Mouse (Mus musculus): ENCODE results near the gene Fbxl16. TPM values are rescaled to one million over a fixed set of nuclear protein-coding genes. Genes with fewer than 3 reads are reported as not detected.

The Fbxl16 gene
- polyA plus RNA-seq, 1 experiment from 2014 or later = 0.75 TPM

- Histone ChIP-seq H3K4me2 (ENCODE audit: low read depth, low read length) (peak overlapping the region; percentile 92), H3K4me1 (ENCODE audit: control insufficient read depth, insufficient read depth, low read length) (peaks cover 63% of the 10 kb centered on the region), H3K27me3 (ENCODE audit: control insufficient read depth, insufficient read depth, low read length) (no peaks in the 10 kb centered on the region), H3K36me3 (ENCODE audit: control insufficient read depth, insufficient read depth) (peaks cover 19% of the 10 kb centered on the region), H3K9me3 (replicated peaks; ENCODE audit: control insufficient read depth, low read length) (no peaks in the 10 kb centered on the region), H3K4me3 (ENCODE audit: low read length) (peak overlapping the region; percentile 90), H3K9ac (ENCODE audit: low read length) (peak overlapping the region; percentile 93), H3K27ac (ENCODE audit: low read length) (peak overlapping the region; percentile 99)
- no peak for ATAC-seq (replicated peaks; ENCODE audit: extremely low read depth, insufficient read depth, low FRiP score)
- 18% methylated on average over 6 of the region's 6 CpGs for WGBS
Observed at GRCm38 (mm10) chr17:25833961-25834594, 25.2 kb downstream of the Fbxl16 start.

- Histone ChIP-seq H3K27ac (ENCODE audit: low read length) (peak overlapping the region; percentile 99), H3K4me1 (ENCODE audit: control insufficient read depth, insufficient read depth, low read length) (peaks cover 58% of the 10 kb centered on the region), H3K4me3 (ENCODE audit: low read length) (peak overlapping the region; percentile 90), H3K4me2 (ENCODE audit: low read depth, low read length) (peak overlapping the region; percentile 92), H3K36me3 (ENCODE audit: control insufficient read depth, insufficient read depth) (peaks cover 26% of the 10 kb centered on the region), H3K27me3 (ENCODE audit: control insufficient read depth, insufficient read depth, low read length) (no peaks in the 10 kb centered on the region), H3K9me3 (replicated peaks; ENCODE audit: control insufficient read depth, low read length) (no peaks in the 10 kb centered on the region), H3K9ac (ENCODE audit: low read length) (peak overlapping the region; percentile 93)
- ATAC-seq (replicated peaks; ENCODE audit: extremely low read depth, insufficient read depth, low FRiP score) = no peak
- WGBS = 88% methylated on average over 12 of the region's 12 CpGs
Observed at GRCm38 (mm10) chr17:25834595-25835222, 25.8 kb downstream of the Fbxl16 start.

GRCm38 (mm10) chr17:25835301-25835700 lies 26.4 kb downstream of the Fbxl16 start:
- no peak overlapping the region for H3K4me2 ChIP-seq (ENCODE audit: low read depth, low read length)
- peaks cover 53% of the 10 kb centered on the region for H3K4me1 ChIP-seq (ENCODE audit: control insufficient read depth, insufficient read depth, low read length)
- no peak overlapping the region; the same call in 1 of the 2 replicates for H3K9ac ChIP-seq (ENCODE audit: low read length)
- no peaks in the 10 kb centered on the region for H3K9me3 ChIP-seq (replicated peaks; ENCODE audit: control insufficient read depth, low read length)
- ATAC-seq (replicated peaks; ENCODE audit: extremely low read depth, insufficient read depth, low FRiP score) = no peak
- peaks cover 27% of the 10 kb centered on the region for H3K36me3 ChIP-seq (ENCODE audit: control insufficient read depth, insufficient read depth)
- no peak overlapping the region for H3K27ac ChIP-seq (ENCODE audit: low read length)
- WGBS = 95% methylated on average over 7 of the region's 7 CpGs
- no peaks in the 10 kb centered on the region for H3K27me3 ChIP-seq (ENCODE audit: control insufficient read depth, insufficient read depth, low read length)
- no peak overlapping the region for H3K4me3 ChIP-seq (ENCODE audit: low read length)

GRCm38 (mm10) chr17:25835816-25836215 lies 26.9 kb downstream of the Fbxl16 start:
- H3K9ac ChIP-seq (ENCODE audit: low read length) = peak overlapping the region; percentile 9; the same call in 1 of the 2 replicates
- H3K27me3 ChIP-seq (ENCODE audit: control insufficient read depth, insufficient read depth, low read length) = no peaks in the 10 kb centered on the region
- no peak for ATAC-seq (replicated peaks; ENCODE audit: extremely low read depth, insufficient read depth, low FRiP score)
- H3K9me3 ChIP-seq (replicated peaks; ENCODE audit: control insufficient read depth, low read length) = no peaks in the 10 kb centered on the region
- H3K4me1 ChIP-seq (ENCODE audit: control insufficient read depth, insufficient read depth, low read length) = peaks cover 49% of the 10 kb centered on the region
- 93% methylated on average over 16 of the region's 16 CpGs for WGBS
- no peak overlapping the region for H3K4me2 ChIP-seq (ENCODE audit: low read depth, low read length)
- H3K4me3 ChIP-seq (ENCODE audit: low read length) = no peak overlapping the region
- no peak overlapping the region for H3K27ac ChIP-seq (ENCODE audit: low read length)
- peaks cover 28% of the 10 kb centered on the region for H3K36me3 ChIP-seq (ENCODE audit: control insufficient read depth, insufficient read depth)

- H3K27me3 ChIP-seq (ENCODE audit: control insufficient read depth, insufficient read depth, low read length) = no peaks in the 10 kb centered on the region
- H3K4me2 ChIP-seq (ENCODE audit: low read depth, low read length) = peak overlapping the region; percentile 77
- H3K36me3 ChIP-seq (ENCODE audit: control insufficient read depth, insufficient read depth) = peaks cover 28% of the 10 kb centered on the region
- ATAC-seq (replicated peaks; ENCODE audit: extremely low read depth, insufficient read depth, low FRiP score) = no peak
- peak overlapping the region; percentile 66 for H3K27ac ChIP-seq (ENCODE audit: low read length)
- peak overlapping the region; percentile 43 for H3K4me3 ChIP-seq (ENCODE audit: low read length)
- WGBS = 23% methylated on average over 22 of the region's 23 CpGs
- H3K9me3 ChIP-seq (replicated peaks; ENCODE audit: control insufficient read depth, low read length) = no peaks in the 10 kb centered on the region
- H3K9ac ChIP-seq (ENCODE audit: low read length) = peak overlapping the region; percentile 77
- peaks cover 41% of the 10 kb centered on the region for H3K4me1 ChIP-seq (ENCODE audit: control insufficient read depth, insufficient read depth, low read length)
Observed at GRCm38 (mm10) chr17:25836397-25837075, 27.7 kb downstream of the Fbxl16 start.

GRCm38 (mm10) chr17:25837076-25837410 lies 28.2 kb downstream of the Fbxl16 start, which contains the start of gene Rhbdl1:
Gene Rhbdl1 (minus strand): TSS chr17:25837295.
- Histone ChIP-seq H3K4me1 (ENCODE audit: control insufficient read depth, insufficient read depth, low read length) (peaks cover 36% of the 10 kb centered on the region), H3K36me3 (ENCODE audit: control insufficient read depth, insufficient read depth) (peaks cover 30% of the 10 kb centered on the region), H3K9me3 (replicated peaks; ENCODE audit: control insufficient read depth, low read length) (no peaks in the 10 kb centered on the region), H3K27ac (ENCODE audit: low read length) (peak within 1 kb of the TSS; percentile 66), H3K27me3 (ENCODE audit: control insufficient read depth, insufficient read depth, low read length) (no peaks in the 10 kb centered on the region), H3K4me2 (ENCODE audit: low read depth, low read length) (peak within 1 kb of the TSS; percentile 77), H3K9ac (ENCODE audit: low read length) (peak within 1 kb of the TSS; percentile 77), H3K4me3 (ENCODE audit: low read length) (peak within 1 kb of the TSS; percentile 43)
- ATAC-seq (replicated peaks; ENCODE audit: extremely low read depth, insufficient read depth, low FRiP score) = 0 out of 2 replicates have a peak, but pooled peaks have one; percentile 2
- WGBS = under 1% methylated on average over 21 of the region's 29 CpGs

- WGBS = 36% methylated on average over 3 of the region's 3 CpGs
- H3K9ac ChIP-seq (ENCODE audit: low read length) = no peak overlapping the region; the same call in 1 of the 2 replicates
- H3K36me3 ChIP-seq (ENCODE audit: control insufficient read depth, insufficient read depth) = peaks cover 35% of the 10 kb centered on the region
- no peak overlapping the region for H3K4me3 ChIP-seq (ENCODE audit: low read length)
- ATAC-seq (replicated peaks; ENCODE audit: extremely low read depth, insufficient read depth, low FRiP score) = no peak
- H3K27me3 ChIP-seq (ENCODE audit: control insufficient read depth, insufficient read depth, low read length) = no peaks in the 10 kb centered on the region
- peak overlapping the region; percentile 66 for H3K27ac ChIP-seq (ENCODE audit: low read length)
- H3K4me1 ChIP-seq (ENCODE audit: control insufficient read depth, insufficient read depth, low read length) = peaks cover 35% of the 10 kb centered on the region
- H3K4me2 ChIP-seq (ENCODE audit: low read depth, low read length) = peak overlapping the region; percentile 77; the same call in 1 of the 2 replicates
- no peaks in the 10 kb centered on the region for H3K9me3 ChIP-seq (replicated peaks; ENCODE audit: control insufficient read depth, low read length)
Observed at GRCm38 (mm10) chr17:25837533-25837932, 28.6 kb downstream of the Fbxl16 start.

GRCm38 (mm10) chr17:25838904-25839303 lies 30.0 kb downstream of the Fbxl16 start:
- peaks cover 35% of the 10 kb centered on the region for H3K36me3 ChIP-seq (ENCODE audit: control insufficient read depth, insufficient read depth)
- 85% methylated on average over 4 of the region's 4 CpGs for WGBS
- H3K9ac ChIP-seq (ENCODE audit: low read length) = no peak overlapping the region

More at GRCm38 (mm10) chr17:25838904-25839303, 30.0 kb downstream of the Fbxl16 start:
- ATAC-seq (replicated peaks; ENCODE audit: extremely low read depth, insufficient read depth, low FRiP score) = no peak
- Histone ChIP-seq H3K4me2 (ENCODE audit: low read depth, low read length) (no peak overlapping the region), H3K27me3 (ENCODE audit: control insufficient read depth, insufficient read depth, low read length) (no peaks in the 10 kb centered on the region), H3K4me1 (ENCODE audit: control insufficient read depth, insufficient read depth, low read length) (peaks cover 40% of the 10 kb centered on the region), H3K27ac (ENCODE audit: low read length) (no peak overlapping the region), H3K4me3 (ENCODE audit: low read length) (no peak overlapping the region), H3K9me3 (replicated peaks; ENCODE audit: control insufficient read depth, low read length) (no peaks in the 10 kb centered on the region)

All from heart, embryonic 16.5 days (tissue).